Mouse (Mus musculus): ENCODE measurements around the gene Msi2. TPM values are rescaled to one million over a fixed set of nuclear protein-coding genes. Genes with fewer than 3 reads are reported as not detected.
A peak's percentile ranks its signal among the peaks of the same experiment; 100 is the strongest.

Msi2 gene
- polyA plus RNA-seq, 1 experiment = 14.2 TPM

GRCm38 (mm10) chr11:88357325-88357724 is 361.0 kb downstream of the Msi2 start:
- TF ChIP-seq CTCF (IDR thresholded peaks at IDR 0.05; ENCODE audit: extremely low read depth, insufficient read depth, insufficient read length, insufficient replicate concordance) (no peak), POLR2A (IDR thresholded peaks at IDR 0.05; ENCODE audit: low read depth, low read length) (no peak)
- Histone ChIP-seq H3K27ac (ENCODE audit: insufficient read depth, low read length) (no peak overlapping the region), H3K4me3 (ENCODE audit: extremely low read depth, insufficient read depth, insufficient read length) (no peak overlapping the region), H3K36me3 (ENCODE audit: control insufficient read depth, insufficient read depth, low read length) (0 out of 2 replicates have a peak, but pooled peaks cover 2% of the 10 kb centered on the region), H3K27me3 (ENCODE audit: control insufficient read depth, insufficient read depth, low read length) (no peaks in the 10 kb centered on the region), H3K4me1 (ENCODE audit: control insufficient read depth, insufficient read depth, insufficient read length) (no peaks in the 10 kb centered on the region)
- no peak for DNase-seq (ENCODE audit: low read depth in 1 of 2, low spot score in 2 of 2)
- 88% methylated on average over 9 of the region's 9 CpGs for WGBS

- 0 out of 2 replicates have a peak, but pooled peaks cover 2% of the 10 kb centered on the region for H3K36me3 ChIP-seq (ENCODE audit: control insufficient read depth, insufficient read depth, low read length)
- DNase-seq (ENCODE audit: low read depth in 1 of 2, low spot score in 2 of 2) = no peak
These were observed 361.6 kb downstream of the Msi2 start for GRCm38 (mm10) chr11:88356598-88357290.

GRCm38 (mm10) chr11:88356016-88356415 is 362.3 kb downstream of the Msi2 start:
- Histone ChIP-seq H3K36me3 (ENCODE audit: control insufficient read depth, insufficient read depth, low read length) (0 out of 2 replicates have a peak, but pooled peaks cover 2% of the 10 kb centered on the region), H3K4me1 (ENCODE audit: control insufficient read depth, insufficient read depth, insufficient read length) (no peaks in the 10 kb centered on the region), H3K27me3 (ENCODE audit: control insufficient read depth, insufficient read depth, low read length) (no peaks in the 10 kb centered on the region), H3K27ac (ENCODE audit: insufficient read depth, low read length) (no peak overlapping the region), H3K4me3 (ENCODE audit: extremely low read depth, insufficient read depth, insufficient read length) (no peak overlapping the region)
- DNase-seq (ENCODE audit: low read depth in 1 of 2, low spot score in 2 of 2) = no peak
- WGBS = 88% methylated on average over 12 of the region's 12 CpGs
- no peak for TF ChIP-seq POLR2A (IDR thresholded peaks at IDR 0.05; ENCODE audit: low read depth, low read length)
- TF ChIP-seq CTCF (IDR thresholded peaks at IDR 0.05; ENCODE audit: extremely low read depth, insufficient read depth, insufficient read length, insufficient replicate concordance) = no peak

More at GRCm38 (mm10) chr11:88356598-88357290, 361.6 kb downstream of the Msi2 start:
- Histone ChIP-seq H3K4me1 (ENCODE audit: control insufficient read depth, insufficient read depth, insufficient read length) (no peaks in the 10 kb centered on the region), H3K4me3 (ENCODE audit: extremely low read depth, insufficient read depth, insufficient read length) (no peak overlapping the region), H3K27me3 (ENCODE audit: control insufficient read depth, insufficient read depth, low read length) (no peaks in the 10 kb centered on the region), H3K27ac (ENCODE audit: insufficient read depth, low read length) (no peak overlapping the region)
- 88% methylated on average over 8 of the region's 8 CpGs for WGBS
- TF ChIP-seq POLR2A (IDR thresholded peaks at IDR 0.05; ENCODE audit: low read depth, low read length) = no peak
- no peak for TF ChIP-seq CTCF (IDR thresholded peaks at IDR 0.05; ENCODE audit: extremely low read depth, insufficient read depth, insufficient read length, insufficient replicate concordance)

- H3K27ac ChIP-seq (ENCODE audit: insufficient read depth, low read length) = no peak overlapping the region
- no peaks in the 10 kb centered on the region for H3K4me1 ChIP-seq (ENCODE audit: control insufficient read depth, insufficient read depth, insufficient read length)
- TF ChIP-seq POLR2A (IDR thresholded peaks at IDR 0.05; ENCODE audit: low read depth, low read length) (no peak), CTCF (IDR thresholded peaks at IDR 0.05; ENCODE audit: extremely low read depth, insufficient read depth, insufficient read length, insufficient replicate concordance) (no peak)
- H3K4me3 ChIP-seq (ENCODE audit: extremely low read depth, insufficient read depth, insufficient read length) = no peak overlapping the region
- DNase-seq (ENCODE audit: low read depth in 1 of 2, low spot score in 2 of 2) = no peak
- H3K27me3 ChIP-seq (ENCODE audit: control insufficient read depth, insufficient read depth, low read length) = no peaks in the 10 kb centered on the region
- 0 out of 2 replicates have a peak, but pooled peaks cover 2% of the 10 kb centered on the region for H3K36me3 ChIP-seq (ENCODE audit: control insufficient read depth, insufficient read depth, low read length)
- WGBS = 93% methylated on average over 9 of the region's 9 CpGs
These were observed 363.5 kb downstream of the Msi2 start for GRCm38 (mm10) chr11:88354771-88355170.

GRCm38 (mm10) chr11:88351722-88352473 is 366.4 kb downstream of the Msi2 start:
- 93% methylated on average over 3 of the region's 3 CpGs for WGBS
- H3K36me3 ChIP-seq (ENCODE audit: control insufficient read depth, insufficient read depth, low read length) = peaks cover 5% of the 10 kb centered on the region
- TF ChIP-seq POLR2A (IDR thresholded peaks at IDR 0.05; ENCODE audit: low read depth, low read length) (no peak), CTCF (IDR thresholded peaks at IDR 0.05; ENCODE audit: extremely low read depth, insufficient read depth, insufficient read length, insufficient replicate concordance) (no peak)
- H3K4me3 ChIP-seq (ENCODE audit: extremely low read depth, insufficient read depth, insufficient read length) = no peak overlapping the region
- H3K27ac ChIP-seq (ENCODE audit: insufficient read depth, low read length) = 0 out of 2 replicates have a peak overlapping the region, but pooled peaks have one; percentile 21
- H3K27me3 ChIP-seq (ENCODE audit: control insufficient read depth, insufficient read depth, low read length) = no peaks in the 10 kb centered on the region
- H3K4me1 ChIP-seq (ENCODE audit: control insufficient read depth, insufficient read depth, insufficient read length) = no peaks in the 10 kb centered on the region
- no peak for DNase-seq (ENCODE audit: low read depth in 1 of 2, low spot score in 2 of 2)

- H3K4me1 ChIP-seq (ENCODE audit: control insufficient read depth, insufficient read depth, insufficient read length) = no peaks in the 10 kb centered on the region
These were observed 369.6 kb downstream of the Msi2 start for GRCm38 (mm10) chr11:88348690-88349089.

More at GRCm38 (mm10) chr11:88348690-88349089, 369.6 kb downstream of the Msi2 start:
- Histone ChIP-seq H3K4me3 (ENCODE audit: extremely low read depth, insufficient read depth, insufficient read length) (no peak overlapping the region), H3K36me3 (ENCODE audit: control insufficient read depth, insufficient read depth, low read length) (peaks cover 3% of the 10 kb centered on the region), H3K27ac (ENCODE audit: insufficient read depth, low read length) (no peak overlapping the region), H3K27me3 (ENCODE audit: control insufficient read depth, insufficient read depth, low read length) (no peaks in the 10 kb centered on the region)
- no peak for DNase-seq (ENCODE audit: low read depth in 1 of 2, low spot score in 2 of 2)
- no peak for TF ChIP-seq POLR2A (IDR thresholded peaks at IDR 0.05; ENCODE audit: low read depth, low read length)
- TF ChIP-seq CTCF (IDR thresholded peaks at IDR 0.05; ENCODE audit: extremely low read depth, insufficient read depth, insufficient read length, insufficient replicate concordance) = no peak
- 93% methylated on average over 23 of the region's 23 CpGs for WGBS
